Mouse (Mus musculus) activated CD4-positive, CD25-positive, alpha-beta regulatory T cell (primary cell): ENCODE data around the gene Ankrd13d. TPM values are rescaled to one million over a fixed set of nuclear protein-coding genes. Genes with fewer than 3 reads are reported as not detected.

Experiments
- polyA plus RNA-seq, 2 experiments: library from polyadenylated mRNA; unstranded; fragments of 100-300 nt; shearing (Covaris generic); gene quantifications; one replicate each; pipeline ENCODE4 v1.2.1; 2017

The Ankrd13d gene
- 1 to 10 TPM; 3.2 to 8.3 TPM for polyA plus RNA-seq

GRCm38 (mm10) chr19:4282898-4283553 lies at the start of gene Ankrd13d:
Gene Ankrd13d, minus strand, starts transcription at chr19:4283137.

GRCm38 (mm10) chr19:4306190-4306577 lies 23.2 kb upstream of the Ankrd13d start, which contains the start of gene Grk2:
Gene Grk2, minus strand, starts transcription at chr19:4306222.

GRCm38 (mm10) chr19:4268566-4269361 lies 14.2 kb downstream of the Ankrd13d start, which contains the start of gene Ssh3:
Gene Ssh3, minus strand, starts transcription at chr19:4269180.

GRCm38 (mm10) chr19:4231253-4232185 lies 51.4 kb downstream of the Ankrd13d start, which contains the start of gene Pold4:
Gene Pold4, plus strand, starts transcription at chr19:4231899.

Other genes starting within 250 kb of the Ankrd13d start
- 100 to 1,000 TPM; 602 to 648 TPM for gene Gstp1, start 245.2 kb downstream of the Ankrd13d start, polyA plus RNA-seq
- gene Gstp2, start 237.1 kb downstream of the Ankrd13d start, polyA plus RNA-seq, result 10 to 100 TPM in 1 of 2 experiments, 1 to 10 TPM in 1; 2.0 to 12.8 TPM
- gene Gstp3, start 223.6 kb downstream of the Ankrd13d start, polyA plus RNA-seq, result 100 to 1,000 TPM; 132 to 137 TPM
- gene Cabp2, start 201.6 kb downstream of the Ankrd13d start, polyA plus RNA-seq, result not detected
- gene Cdk2ap2, start 186.0 kb downstream of the Ankrd13d start, polyA plus RNA-seq, result 100 to 1,000 TPM; 721 to 747 TPM
- 100 to 1,000 TPM; 256 to 279 TPM for gene Pitpnm1, start 183.1 kb downstream of the Ankrd13d start, polyA plus RNA-seq
- 100 to 1,000 TPM; 195 to 206 TPM for gene Aip, start 157.3 kb downstream of the Ankrd13d start, polyA plus RNA-seq
- not detected for gene Gpr152, start 143.3 kb downstream of the Ankrd13d start, polyA plus RNA-seq
- under 1 TPM; 0.16 to 0.52 TPM for gene Cabp4, start 139.1 kb downstream of the Ankrd13d start, polyA plus RNA-seq
- gene Coro1b, start 134.5 kb downstream of the Ankrd13d start, polyA plus RNA-seq, result 100 to 1,000 TPM; 293 to 521 TPM
- 1,000 to 10,000 TPM; 1,707 to 1,870 TPM for gene Ptprcap, start 129.5 kb downstream of the Ankrd13d start, polyA plus RNA-seq
- 10 to 100 TPM; 43.4 to 45.2 TPM for gene Rps6kb2, start 119.8 kb downstream of the Ankrd13d start, polyA plus RNA-seq
- 10 to 100 TPM; 11.8 to 20.0 TPM for gene Carns1, start 107.7 kb downstream of the Ankrd13d start, polyA plus RNA-seq
- gene Tbc1d10c, start 91.9 kb downstream of the Ankrd13d start, polyA plus RNA-seq, result 100 to 1,000 TPM; 624 to 764 TPM
- gene Ppp1ca, start 91.1 kb downstream of the Ankrd13d start, polyA plus RNA-seq, result 1,000 to 10,000 TPM; 1,254 to 1,335 TPM
- gene Rad9a, start 81.5 kb downstream of the Ankrd13d start, polyA plus RNA-seq, result 10 to 100 TPM; 43.8 to 69.5 TPM
- 10 to 100 TPM; 20.4 to 31.3 TPM for gene Clcf1, start 68.9 kb downstream of the Ankrd13d start, polyA plus RNA-seq
- not detected for gene AC109138.7, start 68.8 kb downstream of the Ankrd13d start, polyA plus RNA-seq
- 100 to 1,000 TPM; 124 to 142 TPM for gene Pold4, start 51.2 kb downstream of the Ankrd13d start, polyA plus RNA-seq
- 1 to 10 TPM in 1 of 2 experiments, under 1 TPM in 1; 0.61 to 1.4 TPM for gene Ssh3, start 14.0 kb downstream of the Ankrd13d start, polyA plus RNA-seq
- 100 to 1,000 TPM; 351 to 389 TPM for gene Grk2, start 23.1 kb upstream of the Ankrd13d start, polyA plus RNA-seq
- 10 to 100 TPM; 51.4 to 63.5 TPM for gene Kdm2a, start 115.1 kb upstream of the Ankrd13d start, polyA plus RNA-seq
- gene Rhod, start 156.3 kb upstream of the Ankrd13d start, polyA plus RNA-seq, result 10 to 100 TPM in 1 of 2 experiments, not detected in 1; 11.2 TPM
- gene Syt12, start 194.3 kb upstream of the Ankrd13d start, polyA plus RNA-seq, result under 1 TPM in 1 of 2 experiments, not detected in 1; 0.16 TPM
- not detected for gene 2010003K11Rik, start 215.4 kb upstream of the Ankrd13d start, polyA plus RNA-seq
- gene Pcx, start 227.3 kb upstream of the Ankrd13d start, polyA plus RNA-seq, result 1 to 10 TPM in 1 of 2 experiments, under 1 TPM in 1; 0.64 to 2.2 TPM